Mouse (Mus musculus) 3T3-L1 (cell line): Measurements from ENCODE around the gene Sulf2.

Source experiments
- DNase-seq: peaks from one replicate; pipeline ENCODE4 v3.0.0-alpha.2; 2015; ENCODE audit warnings: low read depth, low spot score

Sulf2 gene

GRCm38 (mm10) chr2:166150584-166150983 is 4.9 kb downstream of the Sulf2 start:
- DNase-seq: no peak

DNA sequence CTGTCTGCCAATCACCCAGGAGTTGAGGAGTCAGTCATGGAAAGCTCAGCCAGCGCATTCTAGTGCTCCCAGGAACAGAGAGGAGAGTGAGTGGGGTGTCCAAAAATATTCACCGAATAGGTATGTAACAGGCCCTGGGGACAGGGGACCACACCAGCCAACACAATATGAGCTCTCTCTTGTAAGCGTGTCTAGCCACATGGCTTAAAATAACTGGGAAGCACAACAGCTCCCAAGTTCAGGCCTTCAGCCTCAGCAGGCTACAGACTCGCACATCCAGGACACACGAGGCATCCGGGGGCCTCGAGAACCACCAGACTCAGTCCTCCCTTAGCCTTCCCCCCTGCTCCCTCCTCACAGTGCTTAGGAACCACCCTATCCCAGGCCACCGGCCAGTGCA is 6.0 kb downstream of the Sulf2 start:
- DNase-seq: no peak

- no peak for DNase-seq
Observed at GRCm38 (mm10) chr2:166148672-166149332, 6.7 kb downstream of the Sulf2 start.

GRCm38 (mm10) chr2:166147930-166148651 is 7.4 kb downstream of the Sulf2 start:
- no peak for DNase-seq

GRCm38 (mm10) chr2:166146446-166146845 is 9.0 kb downstream of the Sulf2 start:
- DNase-seq: no peak

GRCm38 (mm10) chr2:166145031-166145430 is 10.4 kb downstream of the Sulf2 start:
- DNase-seq: no peak

DNA sequence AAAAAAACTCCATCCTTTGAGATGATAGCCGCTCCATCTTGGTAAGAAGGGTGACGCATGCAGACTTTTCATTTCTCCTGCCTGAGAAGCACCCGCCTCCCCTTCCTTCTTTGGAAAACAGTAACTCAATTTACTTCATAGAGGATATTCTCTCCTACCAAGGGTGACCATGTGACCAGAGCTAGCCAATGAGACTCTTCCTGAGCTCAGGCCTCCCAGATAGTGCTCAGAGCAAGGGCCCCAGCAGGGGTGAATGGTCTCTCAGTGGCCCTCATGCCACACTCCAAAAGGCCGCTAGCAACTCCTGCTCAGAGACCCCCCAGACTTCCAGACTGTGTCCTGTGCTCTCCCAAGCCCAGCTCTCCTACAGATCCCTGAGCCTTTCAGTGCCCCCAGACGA is 11.6 kb downstream of the Sulf2 start:
- no peak for DNase-seq

DNA sequence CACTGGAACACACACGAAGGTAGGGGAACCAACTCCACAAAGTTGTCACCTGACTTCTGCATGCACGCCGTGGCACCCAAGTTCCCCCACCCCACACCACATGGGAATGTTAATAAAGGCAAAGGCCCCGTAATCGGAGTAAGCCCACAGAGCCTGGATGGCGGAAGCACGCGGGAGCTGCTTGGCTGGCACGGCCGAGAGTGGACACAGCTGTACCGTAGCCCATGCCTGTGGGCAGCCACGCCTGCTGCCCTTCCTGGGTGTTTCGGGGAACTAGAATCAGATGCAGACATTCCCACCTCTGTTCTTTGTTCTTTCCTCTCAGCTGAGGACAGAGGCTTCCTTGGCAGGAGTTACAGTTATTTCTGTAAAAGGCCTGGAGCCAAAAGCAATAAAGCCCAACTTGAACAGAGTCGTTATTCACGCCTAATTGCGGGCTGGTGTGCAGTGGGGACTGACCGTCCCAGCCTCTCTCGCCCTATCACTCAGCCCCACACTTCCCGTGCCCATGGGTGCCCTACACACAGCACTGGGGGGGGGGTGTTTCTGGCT is 12.8 kb downstream of the Sulf2 start:
- DNase-seq: no peak

DNA sequence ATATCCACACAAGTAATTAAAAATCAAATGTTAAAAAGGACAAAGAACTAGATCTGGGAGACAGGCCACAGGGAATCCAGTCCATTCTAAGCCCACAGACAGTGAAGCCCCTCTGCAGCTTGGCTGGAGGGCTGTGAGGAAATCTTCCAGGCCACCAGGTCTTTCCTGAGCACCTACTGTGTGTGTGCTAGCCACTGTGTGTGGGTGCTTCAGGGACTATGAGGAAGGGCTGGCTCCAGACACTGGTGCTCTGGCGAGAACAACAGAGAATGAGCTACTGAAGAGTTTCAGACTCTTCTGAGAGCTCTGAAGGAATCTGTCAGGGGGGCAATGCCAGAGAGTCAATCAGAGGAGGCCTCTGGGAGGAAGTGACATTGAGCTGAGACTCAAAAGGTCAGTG is 13.6 kb downstream of the Sulf2 start:
- no peak for DNase-seq

- DNase-seq: no peak
Observed at GRCm38 (mm10) chr2:166141039-166141438, 14.4 kb downstream of the Sulf2 start.

GRCm38 (mm10) chr2:166140427-166140826 is 15.0 kb downstream of the Sulf2 start:
- no peak for DNase-seq

DNA sequence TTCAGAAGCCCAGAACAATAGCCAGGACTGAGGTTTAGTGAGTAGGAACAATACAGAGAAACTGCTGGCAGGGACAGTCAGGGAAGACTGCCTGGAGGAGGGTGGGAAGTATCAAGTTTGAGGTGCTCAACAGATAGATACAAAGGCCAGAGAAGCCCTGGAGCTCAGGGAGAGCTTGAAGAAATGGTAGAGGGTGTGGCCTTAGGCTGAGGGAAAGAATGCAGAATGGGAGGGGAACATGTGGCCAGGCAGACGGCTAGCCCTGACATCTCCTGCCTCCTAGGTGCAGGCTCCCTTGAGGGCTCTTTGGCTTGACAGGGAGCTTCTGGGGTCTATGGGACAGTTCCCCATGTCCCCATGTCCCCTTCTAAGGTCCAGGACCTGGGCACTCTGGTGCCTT is 17.2 kb downstream of the Sulf2 start:
- no peak for DNase-seq

DNA sequence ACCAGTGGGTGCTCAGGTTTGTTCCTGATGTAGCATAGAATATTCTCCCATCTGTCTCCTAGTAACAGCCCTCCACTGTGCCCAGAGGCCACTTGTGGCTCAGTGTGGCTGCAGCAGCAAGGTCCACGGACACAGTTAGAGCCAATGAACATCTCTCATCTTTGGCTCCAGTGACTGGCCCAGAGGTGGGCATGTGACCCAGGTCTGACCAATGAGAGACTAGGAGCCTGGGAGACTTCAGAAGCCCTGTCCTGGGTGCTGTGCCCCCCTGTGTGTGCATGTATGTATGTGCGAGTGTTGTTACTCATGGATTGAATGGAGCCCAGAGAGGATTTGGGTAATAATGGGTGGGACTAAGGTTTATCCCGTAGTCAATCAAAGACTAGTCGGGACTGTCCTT is 18.0 kb downstream of the Sulf2 start:
- no peak for DNase-seq

DNA sequence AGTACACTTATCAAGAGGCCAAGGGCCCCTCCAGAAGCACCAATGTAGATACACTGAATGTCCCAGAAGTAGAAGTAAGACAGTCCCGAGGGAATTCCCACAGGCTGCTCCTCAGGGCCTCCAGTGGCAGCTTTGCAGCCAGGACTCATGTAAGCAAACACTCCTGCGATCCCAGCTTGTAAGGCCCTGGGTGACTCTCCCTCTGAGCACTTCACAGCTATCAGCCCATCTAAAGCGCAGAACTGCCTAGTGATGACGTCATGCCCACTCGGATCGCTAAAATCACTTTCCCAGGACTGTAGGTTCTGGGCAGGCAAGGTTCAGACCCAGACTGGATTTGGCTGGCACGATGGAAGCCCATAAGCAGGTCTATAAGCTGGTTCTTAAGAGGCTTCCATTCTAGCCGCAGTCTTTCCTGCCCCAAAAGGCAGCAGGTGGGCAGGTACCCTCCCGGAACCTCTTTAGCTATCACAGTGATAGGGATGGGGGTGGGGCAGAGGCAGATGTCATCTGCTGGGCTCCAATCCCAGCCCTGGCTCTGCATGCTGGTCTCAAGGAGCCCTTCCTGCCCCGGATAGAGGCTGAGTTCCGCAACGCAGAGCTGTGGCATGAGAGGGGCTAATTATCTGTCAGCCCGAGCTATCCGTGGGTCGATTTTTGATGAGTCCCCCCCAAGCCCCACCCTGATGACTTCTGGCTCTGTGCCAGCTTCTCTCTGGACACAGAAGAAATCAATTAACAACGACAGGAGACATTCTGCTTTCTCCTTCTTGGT is 19.6 kb downstream of the Sulf2 start:
- DNase-seq: no peak

- no peak for DNase-seq
Observed at GRCm38 (mm10) chr2:166128756-166129155, 26.7 kb downstream of the Sulf2 start.

DNA sequence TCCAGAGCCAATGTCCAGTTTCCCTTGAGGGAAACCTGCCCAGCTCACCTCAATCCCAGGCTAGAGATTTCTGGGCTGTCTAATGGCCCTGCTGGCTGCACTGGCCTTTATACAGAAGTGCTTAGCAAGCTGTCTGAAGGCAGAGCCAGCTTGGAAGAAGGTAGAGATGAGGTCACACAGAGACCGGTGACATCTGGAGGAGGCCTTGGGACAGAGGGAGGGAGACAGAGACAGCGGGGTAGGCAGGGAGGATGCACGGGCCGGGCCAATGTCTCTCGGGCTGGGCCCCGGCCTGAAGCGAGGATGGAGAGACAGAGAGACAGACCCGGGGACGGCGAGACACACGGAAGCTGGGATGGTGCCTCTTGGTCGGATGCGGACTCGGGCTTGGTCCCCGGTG is 27.4 kb downstream of the Sulf2 start:
- DNase-seq: no peak

GRCm38 (mm10) chr2:166126343-166126742 is 29.1 kb downstream of the Sulf2 start:
- DNase-seq: no peak

DNA sequence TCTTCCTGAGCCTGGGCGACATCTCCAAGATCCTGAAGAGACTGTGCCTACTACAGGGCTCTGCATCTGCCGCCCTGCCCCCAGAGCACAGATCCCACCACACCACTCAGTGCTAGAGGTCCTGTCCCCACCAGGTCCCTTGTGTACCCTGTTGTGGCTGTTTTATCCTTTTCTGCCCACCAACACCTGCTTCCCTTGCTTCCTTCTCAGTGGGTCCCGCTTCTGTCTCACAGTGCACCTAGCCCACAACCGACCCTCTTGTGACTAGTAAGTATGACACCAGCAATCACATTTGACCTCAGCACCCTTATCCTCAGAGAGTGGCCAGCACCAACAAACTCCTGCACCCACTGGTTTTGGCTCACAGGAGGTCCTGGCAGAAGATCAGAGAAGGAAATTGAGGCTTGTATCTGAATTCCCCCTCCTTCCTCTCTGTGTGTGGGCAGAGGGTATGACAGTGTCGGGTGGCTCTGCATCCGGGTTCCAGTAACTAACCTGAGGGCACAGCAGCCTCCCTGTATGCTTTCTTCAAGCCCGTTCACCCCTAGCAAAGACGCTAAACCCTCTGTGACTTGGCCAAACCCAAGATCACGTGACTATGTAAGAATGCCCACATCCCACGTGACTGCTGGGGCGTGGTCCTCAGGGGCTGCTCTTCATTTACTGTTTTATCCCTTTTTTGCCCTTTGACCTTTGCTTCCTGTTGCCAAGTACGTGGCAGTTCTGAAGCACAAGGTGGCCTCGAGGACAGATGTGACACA is 29.8 kb downstream of the Sulf2 start:
- DNase-seq: no peak

GRCm38 (mm10) chr2:166125033-166125432 is 30.4 kb downstream of the Sulf2 start:
- no peak for DNase-seq

DNA sequence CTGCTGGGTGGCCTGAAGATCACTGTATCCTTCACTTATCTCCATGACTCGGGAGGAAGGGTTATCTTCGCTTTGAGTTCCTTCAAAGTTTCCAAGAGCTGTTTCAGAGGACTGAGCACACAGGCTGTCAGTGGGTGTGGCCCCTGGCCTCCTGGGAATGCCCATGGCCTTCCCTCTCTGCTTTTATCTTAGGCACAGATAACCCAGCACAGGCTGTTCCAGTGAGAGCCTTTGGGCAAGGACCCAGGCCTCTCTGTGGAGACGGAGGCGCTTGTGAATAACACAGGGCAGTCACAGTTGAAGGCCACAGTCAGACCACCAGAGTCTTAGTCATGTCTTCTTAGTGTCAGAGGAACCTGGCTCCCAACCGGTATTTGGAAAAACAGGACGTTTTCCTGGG is 32.7 kb downstream of the Sulf2 start:
- no peak for DNase-seq

GRCm38 (mm10) chr2:166121681-166122355 is 33.6 kb downstream of the Sulf2 start:
- no peak for DNase-seq
